Mouse (Mus musculus) left cerebral cortex, adult 11 months (tissue): ENCODE measurements around the gene Pigp.
A peak's percentile ranks its signal among the peaks of the same experiment; 100 is the strongest.

Experiments
- DNase-seq: peaks from one replicate; pipeline ENCODE4 v3.0.0; 2022; ENCODE audit warnings: low spot score

Pigp gene

GRCm38 (mm10) chr16:94371301-94371931, at the start of gene Pigp:
Gene Pigp (minus strand): TSS chr16:94371842.
- DNase-seq = no peak

DNA sequence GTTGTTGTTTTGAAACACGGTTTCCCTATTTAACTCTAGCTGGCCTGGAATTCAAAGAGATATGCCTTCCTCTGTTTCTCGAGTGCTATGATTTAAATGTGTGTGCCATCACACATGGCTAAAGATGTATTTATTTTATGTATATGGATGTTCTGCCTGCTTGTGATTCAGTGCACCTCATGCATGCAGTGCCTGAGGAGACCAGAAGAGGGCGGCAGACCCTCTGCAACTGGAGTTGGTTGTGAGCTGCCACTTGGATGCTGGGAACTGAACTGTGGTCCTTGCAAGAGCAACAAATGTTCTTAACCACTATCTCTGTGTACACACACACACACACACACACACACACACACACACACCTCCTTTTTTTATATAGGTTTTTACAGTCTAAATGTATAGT, 48.9 kb upstream of the Pigp start:
- DNase-seq = no peak

- no peak for DNase-seq
Measured at GRCm38 (mm10) chr16:94414151-94414550, 42.5 kb upstream of the Pigp start.

GRCm38 (mm10) chr16:94412760-94413159, 41.1 kb upstream of the Pigp start:
- no peak for DNase-seq

- no peak for DNase-seq
Measured at GRCm38 (mm10) chr16:94412198-94412597, 40.6 kb upstream of the Pigp start.

DNA sequence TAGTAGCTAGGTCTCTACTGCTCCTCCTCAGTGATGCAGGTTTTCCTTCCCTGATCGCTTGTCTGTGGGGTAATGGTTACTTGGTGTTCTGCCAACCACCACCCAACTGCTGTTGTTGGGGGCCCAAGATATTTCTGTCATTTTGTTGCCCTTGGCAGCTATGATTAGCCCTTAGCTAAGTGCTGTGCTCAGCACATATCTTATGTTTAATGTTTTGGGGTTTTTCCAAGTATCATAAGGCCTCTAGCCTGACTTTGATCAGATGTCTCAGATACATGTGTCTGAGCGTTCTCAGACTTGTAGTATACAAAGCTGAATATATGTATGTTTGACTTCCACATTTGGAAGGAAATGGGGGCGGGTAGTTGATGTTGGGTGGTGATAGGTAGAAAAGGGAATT, 39.6 kb upstream of the Pigp start:
- DNase-seq = no peak

- DNase-seq = no peak
Measured at GRCm38 (mm10) chr16:94402185-94402584, 30.5 kb upstream of the Pigp start.

DNA sequence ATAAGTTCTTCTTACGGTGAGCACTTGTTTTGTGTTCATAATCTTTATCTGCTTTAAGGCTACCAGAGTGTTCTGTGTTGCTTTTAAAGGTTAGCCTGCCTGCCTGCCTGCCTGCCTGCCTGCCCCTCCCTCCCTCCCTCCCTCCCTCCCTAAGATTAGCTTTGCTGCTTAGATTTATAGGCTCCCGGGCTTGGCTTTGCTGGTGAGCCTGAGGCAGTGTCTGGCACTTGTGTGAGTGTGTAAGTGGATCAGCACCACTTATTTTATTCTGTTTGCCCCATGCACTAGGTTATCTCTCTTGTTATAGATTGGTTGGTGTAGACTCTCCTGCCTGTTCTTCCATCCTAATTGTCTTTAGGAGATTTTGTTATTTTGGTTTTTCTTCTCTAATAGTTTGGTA, 30.0 kb upstream of the Pigp start:
- DNase-seq = no peak

GRCm38 (mm10) chr16:94399141-94399540, 27.5 kb upstream of the Pigp start:
- DNase-seq = no peak

GRCm38 (mm10) chr16:94396641-94397040, 25.0 kb upstream of the Pigp start:
- DNase-seq = no peak

- DNase-seq = no peak
Measured at GRCm38 (mm10) chr16:94395051-94395450, 23.4 kb upstream of the Pigp start.

GRCm38 (mm10) chr16:94392299-94392698, 20.7 kb upstream of the Pigp start:
- no peak for DNase-seq

DNA sequence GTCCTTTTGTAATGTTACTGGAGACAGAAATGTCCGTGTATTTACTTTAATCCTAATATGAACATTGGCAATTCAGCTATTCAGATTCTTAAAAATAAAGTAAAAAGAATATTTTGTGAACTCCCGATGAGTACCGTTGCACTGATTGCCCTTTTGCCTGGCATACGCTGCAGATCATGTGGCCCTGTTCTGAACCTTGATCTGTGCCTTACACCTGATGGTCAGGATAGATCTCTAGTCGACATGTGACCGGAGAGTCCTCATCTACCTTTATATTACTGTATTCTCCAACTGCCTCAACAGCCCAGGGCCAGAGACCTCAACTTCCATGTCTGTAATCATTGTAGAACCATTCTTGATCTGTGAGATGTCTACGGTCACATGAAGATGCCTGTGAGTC, 16.0 kb upstream of the Pigp start:
- DNase-seq = no peak

DNA sequence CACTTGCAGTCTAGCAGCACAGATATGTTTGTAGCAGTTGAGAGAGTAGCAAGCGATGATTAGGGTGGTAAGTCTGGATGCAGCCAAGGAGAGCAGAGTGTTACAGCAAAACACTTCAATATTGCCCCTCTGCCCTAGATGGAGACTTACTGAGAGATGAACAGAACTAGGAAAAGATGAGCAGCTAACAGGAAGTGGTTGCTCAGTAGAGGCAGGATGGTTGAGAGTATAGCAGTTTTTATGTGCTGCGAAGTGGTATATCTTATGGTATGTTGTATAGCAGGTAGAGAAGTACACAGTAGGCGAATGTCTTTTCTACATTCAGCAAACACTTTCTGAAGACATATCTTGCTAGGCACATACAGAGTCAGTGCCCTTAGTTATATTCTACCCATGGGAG, 11.6 kb upstream of the Pigp start:
- DNase-seq = no peak

DNA sequence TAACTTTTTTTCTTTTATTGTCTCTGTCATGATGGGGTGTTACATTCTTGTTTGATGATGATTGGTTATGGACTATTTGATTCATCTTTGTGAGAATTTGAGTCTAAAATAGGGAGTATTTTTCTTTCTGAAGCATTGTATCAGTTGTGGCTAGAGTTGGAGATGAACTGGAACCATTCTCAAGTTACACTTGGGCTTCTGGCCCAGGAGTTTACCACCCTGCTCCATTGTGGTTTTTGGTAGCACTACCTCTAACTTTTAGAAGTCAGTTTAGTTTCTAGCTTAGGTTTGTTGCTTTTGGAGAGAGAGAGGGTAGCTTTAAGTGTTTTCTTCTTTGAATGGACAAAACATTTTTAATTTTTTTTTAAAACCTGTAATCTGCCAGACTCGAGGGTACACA, 7.7 kb upstream of the Pigp start:
- no peak for DNase-seq

GRCm38 (mm10) chr16:94370915-94371300, 734 bp downstream of the Pigp start:
- DNase-seq = peak; percentile 65

- peak; percentile 88 for DNase-seq
Measured at GRCm38 (mm10) chr16:94370173-94370914, 1.3 kb downstream of the Pigp start, which contains the start of gene Ttc3. Gene Ttc3 (plus strand): TSS chr16:94370618.

DNA sequence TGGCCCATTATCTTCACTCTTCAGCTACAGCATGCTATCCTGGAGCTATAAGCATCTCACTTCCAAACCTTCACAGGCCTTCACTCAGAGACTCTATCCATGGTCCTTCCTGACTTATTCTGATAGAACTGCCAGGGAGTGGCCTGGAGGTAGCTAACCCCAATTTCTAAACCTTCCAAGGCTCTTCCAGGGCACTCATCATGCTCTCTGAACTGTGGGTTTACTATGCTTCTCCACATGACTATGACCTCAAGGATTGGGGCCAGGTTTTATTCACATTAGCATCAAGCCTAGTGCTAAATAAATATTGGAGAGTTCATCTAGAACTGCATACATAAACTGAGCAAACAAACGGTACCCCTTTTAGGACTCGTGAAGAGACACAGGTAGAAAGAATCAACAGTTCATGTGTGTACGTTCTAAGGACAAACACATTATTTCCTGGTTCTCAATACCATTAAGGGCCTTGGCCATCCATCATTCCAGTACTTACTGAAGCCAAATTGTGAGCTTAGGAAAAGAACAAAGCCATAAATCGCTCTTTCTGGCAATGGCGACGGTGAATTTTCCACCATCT, 2.0 kb downstream of the Pigp start:
- no peak for DNase-seq

- DNase-seq = no peak
Measured at GRCm38 (mm10) chr16:94365435-94365834, 6.2 kb downstream of the Pigp start.

DNA sequence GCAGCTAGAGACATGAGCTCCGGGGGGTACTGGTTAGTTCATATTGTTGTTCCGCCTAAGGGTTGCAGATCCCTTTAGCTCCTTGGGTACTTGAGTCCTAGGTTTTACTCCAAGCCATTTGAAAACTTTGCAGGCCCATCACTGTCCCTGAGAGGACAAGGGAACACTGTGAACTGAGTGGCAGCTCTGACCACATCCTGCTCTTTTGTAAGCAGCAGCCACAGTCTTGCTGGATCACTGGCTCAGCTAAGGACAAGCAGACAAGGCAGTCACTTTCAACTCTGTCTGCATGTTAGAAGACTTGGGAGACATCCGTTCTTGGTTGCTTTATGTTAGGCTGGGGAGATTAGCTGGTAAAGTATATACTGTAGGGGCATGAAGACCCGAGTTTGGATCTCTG, 7.8 kb downstream of the Pigp start:
- no peak for DNase-seq

- DNase-seq = peak; percentile 78
Measured at GRCm38 (mm10) chr16:94362174-94362873, 9.3 kb downstream of the Pigp start.

DNA sequence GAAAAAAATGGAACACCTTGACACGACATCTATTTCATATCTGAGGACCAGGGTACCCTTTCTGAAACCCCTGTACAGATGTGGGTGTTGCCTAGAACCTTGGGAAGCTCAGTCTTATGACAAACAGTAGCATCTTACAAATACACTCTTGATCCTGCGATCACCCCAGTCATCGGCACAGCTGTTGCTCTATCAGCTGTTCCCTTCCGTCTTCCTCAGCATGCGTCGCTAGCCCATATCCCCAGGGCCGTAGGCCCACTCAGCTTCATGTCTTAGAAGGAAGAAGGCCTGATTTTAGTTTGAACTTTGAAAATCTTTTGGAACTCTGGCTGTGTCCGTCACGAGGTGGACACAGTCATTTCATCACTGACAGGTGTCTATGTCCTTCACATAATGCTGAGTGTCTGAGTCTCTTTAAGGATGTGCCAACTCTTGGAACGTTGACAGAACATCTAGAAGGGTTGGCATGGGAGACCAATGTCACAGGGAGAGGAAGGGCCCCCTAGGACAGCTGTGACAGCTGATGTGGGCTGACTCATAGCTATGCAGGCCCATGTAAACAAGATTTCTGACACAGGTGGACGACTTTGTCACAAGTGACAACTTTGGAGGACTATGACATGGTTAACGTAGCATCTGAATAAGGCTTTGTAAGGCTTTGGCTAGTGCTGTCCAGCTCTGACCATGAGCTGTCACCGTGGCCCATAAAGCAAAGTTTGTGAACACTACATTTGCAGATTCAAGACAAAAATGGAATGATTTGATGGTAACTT, 10.9 kb downstream of the Pigp start:
- DNase-seq = no peak
